Mouse (Mus musculus) testis, adult 2 months (tissue): ENCODE data around the gene Serpinb9.

Experiments
- CTCF ChIP-seq: fragments of 200-500 bp; IDR thresholded peaks from 2 replicates; pipeline ENCODE4 v1.5.1; 2012; ENCODE audit warnings: low read depth, mild to moderate bottlenecking, inconsistent platforms, low read length, moderate library complexity; ENCODE audit not compliant: control insufficient read depth, insufficient read depth, insufficient replicate concordance
- POLR2A ChIP-seq: fragments of 200-500 bp; IDR thresholded peaks from 2 replicates; pipeline ENCODE4 v1.6.1; 2012; ENCODE audit warnings: low read depth, mild to moderate bottlenecking, inconsistent platforms, low read length, moderate library complexity; ENCODE audit not compliant: control insufficient read depth

DNA sequence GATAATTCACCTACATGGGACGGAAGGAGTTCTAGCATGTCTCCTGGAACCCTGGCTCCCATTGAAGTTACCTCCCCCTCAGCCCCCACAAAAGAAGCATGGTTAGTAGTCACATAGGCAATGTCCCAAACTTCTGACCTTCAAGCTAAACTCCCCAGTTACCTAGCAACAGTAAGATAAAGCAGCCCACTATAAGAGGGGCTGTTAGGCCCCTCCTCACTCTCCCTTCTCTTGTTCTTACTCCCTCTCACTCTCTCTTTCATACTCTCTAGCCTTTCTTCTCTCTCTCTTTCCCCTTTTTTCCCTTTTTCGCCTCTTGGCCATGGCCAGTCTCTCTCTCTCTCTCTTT lies 9.2 kb upstream of the Serpinb9 start:
- TF ChIP-seq CTCF (no peak), POLR2A (no peak)
